Comparison of ENCODE assay signal across 26 mouse cellular contexts in genomic region chr7:28836936-28837335, GRCm38 (mm10). TPM values are rescaled to one million over a fixed set of nuclear protein-coding genes. Genes with fewer than 3 reads are reported as not detected.
DNase-seq lines count a peak whose midpoint lies in the region; ATAC-seq and TF ChIP-seq lines count a peak whose summit lies in the region.
"Had no signal": no experiment of that assay in that cellular context is flagged by ENCODE, and none has a peak within 500 bp of the region (broad histone marks: within the 10 kb centered on the region; RNA-seq: fewer than 3 reads in every experiment).

No protein-coding gene starts in this region.

- no peak overlapping the region for H3K9ac ChIP-seq in forebrain, embryonic 16.5 days (replicated peaks; ENCODE audit: low read depth, low read length)
- no peak overlapping the region for H3K9ac ChIP-seq in hindbrain, embryonic 12.5 days
- H3K9ac ChIP-seq: forebrain, embryonic 13.5 days; hindbrain, embryonic 15.5 days; liver, embryonic 14.5 days; lung, embryonic 14.5 days had no signal

- TF ChIP-seq CTCF in small intestine, adult 2 months (IDR thresholded peaks at IDR 0.05; ENCODE audit: extremely low read depth, insufficient read length, insufficient replicate concordance, low read depth, low read length): no peak

- peaks cover 15% of the 10 kb centered on the region for H3K4me1 ChIP-seq in small intestine, adult 2 months (ENCODE audit: control insufficient read depth, insufficient read depth, insufficient read length, low read length)
- H3K4me1 ChIP-seq in forebrain, embryonic 16.5 days (replicated peaks; ENCODE audit: control insufficient read depth, insufficient read depth, low read length): no peaks in the 10 kb centered on the region
- no peaks in the 10 kb centered on the region for H3K4me1 ChIP-seq in hindbrain, embryonic 12.5 days
- H3K4me1 ChIP-seq: forebrain, embryonic 13.5 days; hindbrain, embryonic 15.5 days had no signal

- no peak for TF ChIP-seq POLR2A in small intestine, adult 2 months (IDR thresholded peaks at IDR 0.05; ENCODE audit: low read depth, low read length)

- no peaks in the 10 kb centered on the region for H3K27me3 ChIP-seq in small intestine, adult 2 months (ENCODE audit: control insufficient read depth, insufficient read depth, low read length)
- H3K27me3 ChIP-seq in forebrain, embryonic 16.5 days (replicated peaks; ENCODE audit: control insufficient read depth, insufficient read depth, low read length): no peaks in the 10 kb centered on the region
- H3K27me3 ChIP-seq in hindbrain, embryonic 12.5 days: no peaks in the 10 kb centered on the region
- H3K27me3 ChIP-seq: forebrain, embryonic 13.5 days; hindbrain, embryonic 15.5 days had no signal

- peaks cover 51% of the 10 kb centered on the region for H3K36me3 ChIP-seq in small intestine, adult 2 months (ENCODE audit: control insufficient read depth, insufficient read depth, low read length)
- no peaks in the 10 kb centered on the region for H3K36me3 ChIP-seq in forebrain, embryonic 16.5 days (ENCODE audit: control insufficient read depth, insufficient read depth)
- H3K36me3 ChIP-seq in hindbrain, embryonic 12.5 days: peaks cover 2% of the 10 kb centered on the region; the same call in 1 of the 2 replicates
- H3K36me3 ChIP-seq: hindbrain, embryonic 15.5 days had no signal

- WGBS in small intestine, adult 2 months: 40% methylated on average over 5 of the region's 5 CpGs
- WGBS in forebrain, embryonic 16.5 days: 85% methylated on average over 5 of the region's 5 CpGs
- WGBS in hindbrain, embryonic 12.5 days: 81% methylated on average over 5 of the region's 5 CpGs

- DNase-seq in kidney, adult 9 months: peak; percentile 74
- no peak for DNase-seq in kidney, postnatal 4 days
- peak; percentile 12 for DNase-seq in R1 (ENCODE audit: low read depth, low spot score)
- peak; percentile 51 for DNase-seq in ZHBTc4 (ENCODE audit: low read depth, low spot score)
- no peak for DNase-seq in right cerebral cortex, adult 18-20 months
- DNase-seq: adrenal gland, postnatal 10 days; B cell, adult 2 months; cerebellum, adult 11 months; cerebellum, adult 9-10 months; cerebellum, postnatal 36 days; gastrocnemius, postnatal 14 days; heart, adult 11 months; heart, postnatal 36 days; layer of hippocampus, adult 9-11 months; lung, embryonic 14.5 days; lung, postnatal 14 days had no signal

- no peak overlapping the region for H3K4me2 ChIP-seq in forebrain, embryonic 16.5 days (ENCODE audit: low read length)
- H3K4me2 ChIP-seq in hindbrain, embryonic 12.5 days (replicated peaks): no peak overlapping the region
- H3K4me2 ChIP-seq: forebrain, embryonic 13.5 days; heart, embryonic 11.5 days; hindbrain, embryonic 15.5 days; lung, embryonic 14.5 days; midbrain, embryonic 11.5 days had no signal

- peak overlapping the region; percentile 96 for H3K27ac ChIP-seq in small intestine, adult 2 months (ENCODE audit: insufficient read depth, low read depth, low read length)
- no peak overlapping the region for H3K27ac ChIP-seq in forebrain, embryonic 16.5 days (ENCODE audit: low read length)
- H3K27ac ChIP-seq in hindbrain, embryonic 12.5 days: no peak overlapping the region
- H3K27ac ChIP-seq: forebrain, embryonic 13.5 days; hindbrain, embryonic 15.5 days; liver, embryonic 14.5 days had no signal

- H3K4me3 ChIP-seq in small intestine, adult 2 months (ENCODE audit: low read depth, low read length): peak overlapping the region; percentile 60
- no peak overlapping the region for H3K4me3 ChIP-seq in forebrain, embryonic 16.5 days (replicated peaks; ENCODE audit: low read length)
- H3K4me3 ChIP-seq in hindbrain, embryonic 12.5 days: no peak overlapping the region
- H3K4me3 ChIP-seq: forebrain, embryonic 13.5 days; hindbrain, embryonic 15.5 days had no signal

- no peaks in the 10 kb centered on the region for H3K9me3 ChIP-seq in forebrain, embryonic 16.5 days (ENCODE audit: control insufficient read depth, low read length)
- H3K9me3 ChIP-seq in hindbrain, embryonic 12.5 days (replicated peaks): no peaks in the 10 kb centered on the region
- H3K9me3 ChIP-seq: forebrain, embryonic 13.5 days; hindbrain, embryonic 15.5 days had no signal

- ATAC-seq in forebrain, embryonic 16.5 days: no peak
- ATAC-seq in hindbrain, embryonic 12.5 days (ENCODE audit: low FRiP score): no peak
- ATAC-seq: forebrain, embryonic 13.5 days; inflammation-experienced regulatory T-cells, adult 6 months; midbrain, embryonic 16.5 days had no signal

RNA-seq across cellular contexts. Expression of gene Lgals4, which starts 3.3 kb away (rescaled TPM):
- polyA plus RNA-seq in small intestine, adult 2 months (2012; rRNA removed): 1,096 and 2,780 TPM in 2 replicates
- polyA plus RNA-seq in forebrain, embryonic 16.5 days (2015; fragmentation: Nextera tagmentation; extraction: Ambion mirVana): 5.2 and 5.7 TPM in 2 replicates
- 5.0 and 5.1 TPM in 2 replicates for polyA plus RNA-seq in hindbrain, embryonic 12.5 days (2016; fragmentation: Nextera tagmentation; extraction: Ambion mirVana)

RNA-seq across cellular contexts. Expression of gene Ech1, which starts 11.9 kb away (rescaled TPM):
- polyA plus RNA-seq in small intestine, adult 2 months (2012; rRNA removed): 201 and 291 TPM in 2 replicates
- 87.1 and 97.7 TPM in 2 replicates for polyA plus RNA-seq in forebrain, embryonic 16.5 days (2015; fragmentation: Nextera tagmentation; extraction: Ambion mirVana)
- 84.7 and 87.8 TPM in 2 replicates for polyA plus RNA-seq in hindbrain, embryonic 12.5 days (2016; fragmentation: Nextera tagmentation; extraction: Ambion mirVana)

RNA-seq across cellular contexts. Expression of gene Lgals7, which starts 26.7 kb away (rescaled TPM):
- 2.4 TPM in 1 of 2 replicates, not detected in the other for polyA plus RNA-seq in small intestine, adult 2 months (2012; rRNA removed)
- polyA plus RNA-seq in forebrain, embryonic 16.5 days (2015; fragmentation: Nextera tagmentation; extraction: Ambion mirVana): 1.7 and 2.9 TPM in 2 replicates
- 3.1 and 3.5 TPM in 2 replicates for polyA plus RNA-seq in hindbrain, embryonic 12.5 days (2016; fragmentation: Nextera tagmentation; extraction: Ambion mirVana)

RNA-seq across cellular contexts. Expression of gene Hnrnpl, which starts 28.6 kb away (rescaled TPM):
- 67.1 and 140 TPM in 2 replicates for polyA plus RNA-seq in small intestine, adult 2 months (2012; rRNA removed)
- 185 and 203 TPM in 2 replicates for polyA plus RNA-seq in forebrain, embryonic 16.5 days (2015; fragmentation: Nextera tagmentation; extraction: Ambion mirVana)
- polyA plus RNA-seq in hindbrain, embryonic 12.5 days (2016; fragmentation: Nextera tagmentation; extraction: Ambion mirVana): 297 and 345 TPM in 2 replicates

RNA-seq across cellular contexts. Expression of gene Capn12, which starts 44.3 kb away (rescaled TPM):
- polyA plus RNA-seq in small intestine, adult 2 months (2012; rRNA removed): 0.08 and 0.10 TPM in 2 replicates
- polyA plus RNA-seq in forebrain, embryonic 16.5 days (2015; fragmentation: Nextera tagmentation; extraction: Ambion mirVana): 0.27 and 0.81 TPM in 2 replicates
- polyA plus RNA-seq in hindbrain, embryonic 12.5 days (2016; fragmentation: Nextera tagmentation; extraction: Ambion mirVana): 0.34 and 0.78 TPM in 2 replicates

Comparison
In these comparisons a context has a peak if more than half of its experiments do, and no peak if none do; other contexts are left out.
1. DNase-seq: peak in kidney, adult 9 months (single experiment), R1 (single experiment) and ZHBTc4 (single experiment); none in kidney, postnatal 4 days (0 of 2) and right cerebral cortex, adult 18-20 months (single experiment).
2. RNA of gene Lgals4, which starts 3.3 kb away (polyA plus RNA-seq): 1,096 to 2,780 TPM in small intestine, adult 2 months; 5.2 to 5.7 TPM in forebrain, embryonic 16.5 days and 5.0 to 5.1 TPM in hindbrain, embryonic 12.5 days; every median in the first group is over 100 times any median in the second.